Mouse (Mus musculus) adipocyte (in vitro differentiated cells): ENCODE data around the gene Rnf213.
"Not testable (repeated sequence)": the region's sequence is repeated elsewhere in the genome, so short reads cannot be mapped to it uniquely, and the experiment has no call there.

Experiments
- DNase-seq: peaks from one replicate; pipeline ENCODE4 v3.0.0-alpha.2; 2016; ENCODE audit warnings: low spot score

Gene Rnf213

DNA sequence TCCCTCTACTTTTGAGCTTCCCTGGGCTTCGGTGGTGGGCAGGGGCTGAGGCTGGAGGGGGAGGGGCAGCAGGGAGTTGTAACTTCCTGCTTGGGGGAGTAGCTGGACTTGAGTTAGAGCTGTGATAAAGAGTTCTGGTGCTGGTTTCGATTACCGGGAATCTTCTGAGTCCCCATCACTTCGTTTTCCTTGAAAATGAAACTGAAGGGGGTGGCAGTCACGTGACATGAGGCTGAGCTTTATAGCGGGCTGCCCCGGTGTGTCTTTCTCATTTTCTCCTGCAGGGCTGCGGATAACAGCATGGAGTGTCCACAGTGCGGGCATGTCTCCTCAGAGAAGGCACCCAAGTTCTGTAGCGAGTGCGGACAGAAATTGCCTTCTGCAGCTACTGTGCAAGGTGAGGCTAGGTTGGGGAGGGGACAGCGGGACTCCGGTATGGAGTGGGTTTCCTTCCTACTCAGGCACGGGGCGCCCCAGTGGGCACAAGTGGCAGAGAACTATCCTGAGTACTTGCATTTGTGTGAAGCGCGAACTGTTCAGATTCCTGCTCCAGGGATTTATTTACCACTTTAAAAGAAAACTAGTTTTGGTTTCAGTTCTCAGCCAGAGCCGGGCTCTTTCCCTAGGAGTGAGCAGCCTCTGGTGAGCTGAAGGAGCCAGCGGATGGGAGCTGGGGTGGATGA lies at the start of gene Rnf213:
TSS of gene Rnf213 (plus strand) at position 301 of the 683 bp plus-strand sequence.
- peak; percentile 67 for DNase-seq

DNA sequence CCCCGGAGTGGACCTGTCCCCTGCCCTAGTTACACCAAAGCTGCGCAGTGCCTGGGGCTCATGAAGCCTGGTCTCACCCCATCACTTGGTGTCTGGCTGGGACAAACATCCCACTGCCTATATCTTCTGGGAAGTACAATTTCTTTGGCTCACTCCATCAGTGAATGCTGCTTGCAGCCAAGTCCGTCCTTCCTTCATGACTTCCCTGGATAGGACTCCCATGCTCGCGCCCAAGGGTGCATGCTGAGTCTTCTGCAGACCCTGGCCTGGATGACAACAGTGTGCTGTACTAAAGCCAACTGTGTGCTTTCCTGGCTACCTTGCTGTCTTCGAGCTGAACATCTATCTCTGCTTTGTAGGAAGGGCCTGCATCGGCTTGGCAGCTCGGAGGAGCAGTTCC lies 48.7 kb upstream of the Rnf213 start:
- DNase-seq: no peak

DNA sequence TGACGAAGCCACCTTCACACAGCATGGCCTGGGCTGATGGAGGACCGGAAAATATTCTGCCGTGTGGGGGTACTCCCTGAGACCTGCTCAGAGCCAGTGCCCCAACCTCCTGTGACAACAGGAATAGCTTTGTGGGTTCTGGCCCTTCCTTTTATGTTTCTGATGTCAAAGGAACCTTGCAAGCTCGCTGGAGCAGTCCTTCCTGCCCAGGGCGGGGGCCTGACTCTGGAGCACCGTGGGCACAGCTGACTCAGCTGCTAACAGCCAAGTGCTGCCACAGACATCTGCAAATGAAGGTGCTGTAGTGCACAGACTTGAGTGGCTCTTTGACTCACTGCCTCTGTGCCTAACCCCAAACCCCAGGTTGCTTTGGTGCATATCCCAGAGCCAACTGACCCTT lies 48.0 kb upstream of the Rnf213 start:
- no peak for DNase-seq

DNA sequence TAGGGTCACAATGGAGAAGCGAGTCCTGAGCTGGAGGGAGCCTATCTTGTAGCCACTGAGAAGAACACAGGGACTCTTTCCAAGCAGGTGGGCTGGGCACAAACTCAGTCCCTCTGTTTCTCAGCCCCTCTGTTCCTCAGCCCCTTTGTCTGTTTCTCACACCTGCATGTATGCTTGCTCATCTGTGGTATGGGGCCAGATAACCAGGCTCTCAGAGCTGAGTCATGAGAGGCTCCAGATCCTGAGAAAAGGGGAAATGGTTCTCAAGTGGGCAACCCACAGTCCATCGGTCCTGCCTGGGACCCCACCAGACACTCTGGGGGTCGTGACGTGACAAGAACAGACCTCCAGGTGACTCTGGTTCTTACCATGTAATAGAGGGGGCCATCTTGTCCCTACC lies 45.8 kb upstream of the Rnf213 start:
- no peak for DNase-seq

DNA sequence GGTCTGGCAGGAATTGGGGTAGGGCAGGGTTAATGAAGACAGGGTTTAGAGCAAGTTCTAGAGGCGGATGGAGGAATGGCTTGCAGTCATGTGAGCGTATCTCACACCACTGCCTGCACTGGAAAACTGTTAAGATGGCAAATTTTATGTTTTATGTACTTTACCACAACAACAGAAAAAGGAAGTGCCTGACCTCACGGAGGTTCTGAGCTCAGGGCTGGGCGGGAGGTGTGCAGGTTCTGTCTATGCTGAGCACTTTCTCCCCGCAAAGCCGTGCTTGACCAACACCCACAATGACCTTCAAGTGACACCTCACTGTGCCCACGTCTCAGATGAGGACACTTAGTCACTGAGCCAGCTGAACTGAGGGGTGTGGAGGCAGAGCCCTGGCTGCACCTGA lies 40.8 kb upstream of the Rnf213 start:
- no peak for DNase-seq

GRCm38 (mm10) chr11:119353946-119354345 lies 39.0 kb upstream of the Rnf213 start:
- no peak for DNase-seq

DNA sequence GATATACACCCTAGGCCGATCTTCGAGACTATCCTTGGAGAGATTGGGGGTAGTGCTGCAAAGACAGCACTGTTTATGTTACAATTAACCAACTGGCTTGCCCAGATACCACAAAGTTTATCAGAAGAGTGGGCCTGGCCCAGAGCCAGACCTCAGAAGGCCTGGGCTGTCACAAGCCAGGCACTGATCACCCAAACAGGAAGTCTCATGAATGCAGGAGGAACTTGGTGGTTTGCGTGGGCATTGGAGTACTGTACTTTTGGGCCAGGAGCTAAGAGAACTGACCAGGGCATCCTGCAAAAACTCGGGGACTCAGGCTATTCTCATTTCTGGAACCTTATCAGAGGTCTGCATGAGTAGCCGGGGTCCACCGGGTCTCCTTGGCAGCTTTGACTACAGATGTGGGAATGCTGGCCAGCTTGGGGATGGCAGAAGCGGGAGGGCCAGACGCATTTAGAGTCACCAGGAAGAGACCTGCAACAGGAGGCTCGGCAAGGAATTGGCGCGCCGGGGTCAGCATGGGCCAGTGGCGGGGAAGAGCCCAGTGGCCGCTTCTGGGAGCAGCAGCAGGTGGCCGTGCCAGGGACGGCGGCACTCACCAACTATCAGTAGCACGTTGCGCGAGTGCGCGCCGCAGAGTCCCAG lies 38.0 kb upstream of the Rnf213 start:
- DNase-seq: peak; percentile 44

- DNase-seq: peak; percentile 84
These were observed 37.2 kb upstream of the Rnf213 start, which contains the start of the genes Sgsh and Slc26a11 for GRCm38 (mm10) chr11:119355443-119356385. TSS of gene Sgsh (minus strand) at chr11:119355536. TSS of gene Slc26a11 (plus strand) at chr11:119355557.

GRCm38 (mm10) chr11:119359089-119359488 lies 33.8 kb upstream of the Rnf213 start:
- DNase-seq: no peak

DNA sequence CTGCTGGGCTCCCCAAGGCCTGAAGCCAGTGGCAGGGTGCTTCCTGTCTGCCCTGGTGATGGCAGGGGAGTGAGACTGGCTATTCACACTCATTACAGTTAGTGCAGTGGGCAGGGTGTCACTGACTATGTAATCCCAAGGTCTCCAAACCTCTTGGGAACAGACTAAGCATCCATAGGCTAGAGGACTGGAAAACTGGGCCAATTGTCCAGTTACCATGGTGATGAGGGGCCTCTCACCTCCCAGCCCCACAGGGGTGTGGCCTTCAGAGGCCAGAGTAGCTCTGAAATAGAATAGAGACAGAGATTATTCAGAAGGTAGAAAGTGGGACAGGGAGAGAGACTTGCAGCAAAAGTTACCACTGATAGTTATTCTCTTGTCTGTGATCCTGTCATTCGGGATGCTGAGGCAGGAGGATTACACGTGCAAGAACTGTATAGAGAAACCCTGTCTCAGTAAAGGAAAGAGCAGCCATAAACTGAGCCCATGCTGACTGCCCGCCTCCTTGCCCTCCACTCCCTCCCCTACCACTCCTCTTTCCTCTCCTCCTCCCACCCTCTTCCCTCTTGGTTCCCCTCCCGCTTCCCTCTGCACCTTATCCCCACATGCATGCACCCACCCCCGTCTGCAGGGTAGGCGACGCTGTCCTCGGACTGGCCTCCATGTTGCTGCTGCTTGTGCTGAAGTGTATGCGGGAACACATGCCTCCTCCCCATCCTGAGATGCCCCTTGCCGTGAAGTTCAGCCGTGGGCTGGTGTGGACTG lies 29.9 kb upstream of the Rnf213 start:
- no peak for DNase-seq

GRCm38 (mm10) chr11:119363534-119364145 lies 29.3 kb upstream of the Rnf213 start:
- DNase-seq: peak; percentile 69

DNA sequence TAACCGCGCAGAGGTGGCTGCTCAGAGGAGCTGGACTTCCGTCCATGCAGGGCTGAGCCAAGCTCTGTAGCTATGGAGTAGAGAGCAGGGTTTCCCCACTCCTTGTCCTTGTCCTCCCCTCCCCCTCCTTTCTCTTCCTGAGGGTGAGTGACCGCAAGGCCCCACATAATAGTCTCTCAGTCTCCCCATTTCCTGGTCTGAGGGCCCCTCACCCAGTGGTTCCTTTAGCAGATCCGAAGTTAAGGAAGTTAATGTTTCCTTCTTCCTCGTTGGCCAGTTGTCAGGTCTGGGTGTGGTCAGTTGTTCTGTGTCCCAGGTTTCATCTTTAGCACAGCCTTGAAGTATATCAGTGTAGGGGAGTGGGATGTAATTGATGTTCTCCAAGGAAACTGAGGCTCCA lies 17.5 kb upstream of the Rnf213 start:
- no peak for DNase-seq

DNA sequence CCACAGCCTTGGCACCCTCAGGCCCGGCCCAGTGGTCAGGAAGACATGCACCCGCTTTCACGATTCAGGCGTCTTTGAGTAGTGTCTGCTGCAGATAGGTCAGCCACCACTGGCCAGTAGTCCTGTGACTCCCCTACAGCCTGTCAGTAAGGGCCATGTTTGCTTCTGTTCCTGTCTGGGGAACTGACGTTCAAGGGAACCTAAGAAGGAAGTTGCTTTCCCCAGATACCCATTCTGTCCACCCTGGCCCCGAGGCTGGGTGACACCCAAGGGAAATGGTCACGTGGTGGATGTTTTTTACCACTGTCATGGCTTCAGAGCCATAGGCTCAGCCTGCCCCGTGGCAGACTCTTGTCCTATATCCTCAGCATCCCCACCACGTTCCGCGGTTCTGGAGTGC lies 15.6 kb upstream of the Rnf213 start:
- DNase-seq: no peak

DNA sequence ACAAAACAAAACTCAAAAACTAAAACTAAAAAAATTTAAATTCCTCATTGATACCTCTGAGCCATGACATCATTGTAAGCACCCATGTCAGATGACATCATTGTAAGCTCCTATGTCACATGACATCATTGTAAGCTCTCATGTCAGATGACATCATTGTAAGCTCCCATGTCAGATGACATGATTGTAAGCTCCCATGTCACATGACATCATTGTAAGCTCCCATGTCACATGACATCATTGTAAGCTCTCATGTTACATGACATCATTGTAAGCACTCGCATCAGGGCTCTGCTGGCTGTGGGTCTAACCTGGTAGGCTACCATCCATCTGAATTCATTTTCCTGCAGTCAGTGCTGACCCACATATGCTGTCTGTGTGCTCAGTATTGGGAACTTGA lies 14.3 kb upstream of the Rnf213 start:
- DNase-seq: no peak

GRCm38 (mm10) chr11:119381631-119382337 lies 11.1 kb upstream of the Rnf213 start:
- DNase-seq: no peak

DNA sequence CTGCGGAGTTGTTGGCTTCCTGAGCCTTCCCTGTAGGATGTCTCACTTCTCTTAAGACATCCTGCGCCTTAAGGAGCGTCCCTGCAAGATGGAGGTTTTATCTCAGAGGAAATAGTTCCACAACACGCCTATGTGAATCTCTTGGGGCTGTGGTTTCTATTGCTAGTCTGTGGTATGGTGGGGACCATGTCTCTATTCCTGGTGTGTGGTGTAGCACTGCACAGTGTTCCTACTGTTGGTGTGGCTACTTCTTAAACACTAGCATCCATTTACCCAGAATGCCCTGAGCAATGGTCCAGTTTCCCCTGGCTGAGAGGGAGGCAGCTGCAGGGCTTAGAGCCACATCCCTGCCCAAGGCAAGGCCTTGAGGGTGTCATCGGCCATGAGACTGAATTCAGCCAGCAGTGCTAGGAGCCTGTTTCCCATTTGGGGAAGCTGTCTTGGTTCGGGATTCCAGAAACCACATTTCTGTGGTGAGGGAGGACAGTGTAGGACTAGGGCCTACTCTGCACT lies 10.5 kb upstream of the Rnf213 start:
- DNase-seq: no peak

- no peak for DNase-seq
These were observed 8.0 kb upstream of the Rnf213 start for GRCm38 (mm10) chr11:119384904-119385303.

- DNase-seq: no peak
These were observed 6.6 kb upstream of the Rnf213 start for GRCm38 (mm10) chr11:119386306-119386705.

GRCm38 (mm10) chr11:119387273-119387672 lies 5.6 kb upstream of the Rnf213 start:
- not testable (repeated sequence) for DNase-seq

DNA sequence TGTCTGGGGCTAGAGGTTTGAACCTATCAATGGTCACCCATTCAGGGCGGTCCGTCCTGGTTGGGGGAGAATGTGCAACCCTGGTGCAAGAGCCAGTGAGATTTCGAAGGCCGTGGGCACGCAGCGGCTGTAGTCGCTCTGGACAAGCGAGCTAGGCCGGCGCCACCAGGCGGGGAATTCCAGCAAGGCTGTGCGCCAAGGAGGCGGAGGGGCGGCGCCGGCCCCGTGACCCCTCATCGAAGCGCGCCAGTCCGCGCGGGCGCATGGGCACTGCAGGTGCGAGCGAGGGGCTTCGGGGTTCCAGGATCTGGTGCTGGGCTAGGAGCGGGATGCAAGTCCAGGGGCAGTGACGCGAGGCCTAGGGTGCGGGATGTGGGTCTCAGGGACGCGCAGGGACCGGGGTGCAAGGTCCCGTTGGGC lies 3.0 kb upstream of the Rnf213 start:
- peak; percentile 85 for DNase-seq
